Mouse (Mus musculus) megakaryocyte, embryonic 14.5 days (primary cell): ENCODE data around the gene Disp3.

Experiments used
- FLI1 ChIP-seq: IDR thresholded peaks from 2 replicates; pipeline ENCODE4 v1.6.1; 2012; ENCODE audit warnings: low read length, inconsistent platforms, mixed read lengths
- GATA1 ChIP-seq: IDR thresholded peaks from 3 replicates; pipeline ENCODE4 v1.6.1; 2012; ENCODE audit warnings: mixed read lengths, low read length, inconsistent platforms, borderline replicate concordance

DNA sequence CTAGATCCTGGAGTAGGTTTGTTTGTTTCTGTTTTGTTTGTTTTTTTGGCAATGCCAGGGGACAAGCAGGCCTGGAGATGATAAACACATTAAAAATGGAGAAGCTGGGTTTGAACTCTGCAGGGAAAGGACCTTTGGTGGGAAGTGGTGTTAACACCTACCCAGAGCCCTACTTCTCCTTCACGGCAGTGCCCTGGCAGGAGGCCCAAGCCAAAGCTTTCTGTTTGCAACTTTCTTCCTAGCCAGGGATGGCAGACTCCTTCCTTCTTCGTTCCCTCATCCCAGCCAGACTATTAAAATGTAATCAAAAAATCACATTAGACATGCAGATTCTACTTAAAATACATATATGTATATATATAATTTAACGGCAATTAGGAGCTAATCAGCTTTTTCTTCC, 13.1 kb downstream of the Disp3 start:
- TF ChIP-seq GATA1 = no peak
- TF ChIP-seq FLI1 = no peak
